Mouse (Mus musculus) CD4-positive helper T cell, adult 2 months (primary cell): ENCODE results near the gene Corin.

Experiments used
- DNase-seq: peaks from one replicate; pipeline ENCODE4 v3.0.0-alpha.2; 2012; ENCODE audit warnings: low read depth, missing footprints, low spot score

Gene Corin

GRCm38 (mm10) chr5:72329453-72329852 lies 174.8 kb downstream of the Corin start:
- DNase-seq: no peak

GRCm38 (mm10) chr5:72315282-72315681 lies 189.0 kb downstream of the Corin start:
- no peak for DNase-seq

- DNase-seq: no peak
Measured at GRCm38 (mm10) chr5:72298418-72299104, 205.7 kb downstream of the Corin start.

- no peak for DNase-seq
Measured at GRCm38 (mm10) chr5:72285077-72285476, 219.2 kb downstream of the Corin start.

- no peak for DNase-seq
Measured at GRCm38 (mm10) chr5:72282907-72283306, 221.4 kb downstream of the Corin start.

GRCm38 (mm10) chr5:72269652-72270051 lies 234.6 kb downstream of the Corin start:
- peak; percentile 47 for DNase-seq

GRCm38 (mm10) chr5:72269204-72269603 lies 235.1 kb downstream of the Corin start:
- no peak for DNase-seq

- DNase-seq: no peak
Measured at GRCm38 (mm10) chr5:72266955-72267535, 237.2 kb downstream of the Corin start.

- no peak for DNase-seq
Measured at GRCm38 (mm10) chr5:72264195-72264751, 240.0 kb downstream of the Corin start.

- no peak for DNase-seq
Measured at GRCm38 (mm10) chr5:72261802-72262324, 242.4 kb downstream of the Corin start.

- peak; percentile 66 for DNase-seq
Measured at GRCm38 (mm10) chr5:72259298-72259621, 245.0 kb downstream of the Corin start.

- peak; percentile 40 for DNase-seq
Measured at GRCm38 (mm10) chr5:72258409-72259297, 245.6 kb downstream of the Corin start.

- DNase-seq: no peak
Measured at GRCm38 (mm10) chr5:72257084-72257483, 247.2 kb downstream of the Corin start.

- DNase-seq: no peak
Measured at GRCm38 (mm10) chr5:72254958-72255357, 249.3 kb downstream of the Corin start.

GRCm38 (mm10) chr5:72250180-72250579 lies 254.1 kb downstream of the Corin start:
- DNase-seq: no peak
